Mouse (Mus musculus): ENCODE measurements at regions not wholly inside any gene's neighbourhood (a gene's known extent, or its start where the extent isn't known, plus 50 kb on each side); places are given as distances from the start of the nearest gene placed in this dataset.
"Not testable (repeated sequence)": the region's sequence is repeated elsewhere in the genome, so short reads cannot be mapped to it uniquely, and the experiment has no call there.

- Histone ChIP-seq H3K36me3 (replicated peaks in 1 of 2; ENCODE audit: control insufficient read depth in 1 of 2, insufficient read depth in 1 of 2, low read length in 1 of 2) (no peaks in the 10 kb centered on the region), H3K79me2 (replicated peaks; ENCODE audit: control insufficient read depth, extremely low read depth, insufficient read depth, poor library complexity, severe bottlenecking) (no peaks in the 10 kb centered on the region), H3K9me3 (replicated peaks; ENCODE audit: low read length) (peaks cover 2% of the 10 kb centered on the region), H3K27me3 (replicated peaks) (no peaks in the 10 kb centered on the region), H3K27ac (ENCODE audit: insufficient read depth, low read depth) (no peak overlapping the region), H3K4me3 (replicated peaks in 1 of 3; ENCODE audit: low read depth in 2 of 3, low read length in 2 of 3, poor library complexity in 1 of 3) (no peak overlapping the region), H3K9ac (ENCODE audit: insufficient read depth, low read depth) (no peak overlapping the region), H3K4me1 (ENCODE audit: control insufficient read depth in 1 of 2, insufficient read depth in 2 of 2) (no peaks in the 10 kb centered on the region), H3K4me2 (ENCODE audit: insufficient read depth, low read depth, poor library complexity, severe bottlenecking) (no peak overlapping the region)
- no peak for TF ChIP-seq JUN (IDR thresholded peaks at IDR 0.05; ENCODE audit: insufficient read depth, low read depth, low read length)
- TF ChIP-seq RAD21 (IDR thresholded peaks at IDR 0.05; ENCODE audit: low read depth, low read length), result no peak
- no peak for TF ChIP-seq USF1 (IDR thresholded peaks at IDR 0.05; ENCODE audit: low read depth, low read length)
- no peak for TF ChIP-seq NELFE (IDR thresholded peaks at IDR 0.05; ENCODE audit: low read depth, low read length)
- TF ChIP-seq USF2 (conservative IDR thresholded peaks at IDR 0.05; ENCODE audit: low read depth, low read length), result no peak
- no peak for TF ChIP-seq ZMIZ1 (IDR thresholded peaks at IDR 0.05; ENCODE audit: low read depth, low read length)
- TF ChIP-seq TBP (conservative IDR thresholded peaks at IDR 0.05; ENCODE audit: low read depth, low read length), result no peak
- no peak for TF ChIP-seq ZC3H11A (IDR thresholded peaks at IDR 0.05; ENCODE audit: low read depth, low read length)
- TF ChIP-seq CTCF (conservative IDR thresholded peaks at IDR 0.05 in 1 of 2, IDR thresholded peaks at IDR 0.05 in 1 of 2; ENCODE audit: low read depth in 2 of 2, low read length in 2 of 2), result no peak
- no peak for TF ChIP-seq CHD2 (IDR thresholded peaks at IDR 0.05; ENCODE audit: low read length)
- no peak for TF ChIP-seq MYC (IDR thresholded peaks at IDR 0.05; ENCODE audit: low read depth, low read length)
- TF ChIP-seq MXI1 (IDR thresholded peaks at IDR 0.05; ENCODE audit: low read depth, low read length), result no peak
- dilution Hi-C loops (cut with MboI; ENCODE audit: extremely low pct_ligation_motif_present, extremely low pct_unique_long_range_greater_than_20kb, low sequenced_read_pairs) (no loop called here), in situ Hi-C loops (cut with MboI; ENCODE audit: low pct_ligation_motif_present, low pct_unique_long_range_greater_than_20kb, low sequenced_read_pairs) (no loop called here)
- no peak for DNase-seq (ENCODE audit: extremely low read depth)
These were observed 770.7 kb upstream of the Grm7 start for GRCm38 (mm10) chr6:109874625-109875040.

- H3K27me3 ChIP-seq (replicated peaks); DNase-seq (ENCODE audit: extremely low read depth); dilution Hi-C loops (cut with MboI; ENCODE audit: extremely low pct_ligation_motif_present, extremely low pct_unique_long_range_greater_than_20kb, low sequenced_read_pairs); H3K9ac ChIP-seq (ENCODE audit: insufficient read depth, low read depth); in situ Hi-C loops (cut with MboI; ENCODE audit: low pct_ligation_motif_present, low pct_unique_long_range_greater_than_20kb, low sequenced_read_pairs); H3K4me3 ChIP-seq (replicated peaks in 1 of 3; ENCODE audit: low read depth in 2 of 3, low read length in 2 of 3, poor library complexity in 1 of 3); H3K27ac ChIP-seq (ENCODE audit: insufficient read depth, low read depth); H3K9me3 ChIP-seq (replicated peaks; ENCODE audit: low read length); H3K4me2 ChIP-seq (ENCODE audit: insufficient read depth, low read depth, poor library complexity, severe bottlenecking); H3K79me2 ChIP-seq (replicated peaks; ENCODE audit: control insufficient read depth, extremely low read depth, insufficient read depth, poor library complexity, severe bottlenecking); H3K36me3 ChIP-seq (replicated peaks in 1 of 2; ENCODE audit: control insufficient read depth in 1 of 2, insufficient read depth in 1 of 2, low read length in 1 of 2); H3K4me1 ChIP-seq (ENCODE audit: control insufficient read depth in 1 of 2, insufficient read depth in 2 of 2): not testable (repeated sequence)
These were observed 769.8 kb upstream of the Grm7 start for GRCm38 (mm10) chr6:109875548-109875947.

GRCm38 (mm10) chr6:109879145-109879544, 766.2 kb upstream of the Grm7 start:
- Histone ChIP-seq H3K27me3 (replicated peaks) (no peaks in the 10 kb centered on the region), H3K9ac (ENCODE audit: insufficient read depth, low read depth) (no peak overlapping the region), H3K4me2 (ENCODE audit: insufficient read depth, low read depth, poor library complexity, severe bottlenecking) (no peak overlapping the region), H3K4me3 (replicated peaks in 1 of 3; ENCODE audit: low read depth in 2 of 3, low read length in 2 of 3, poor library complexity in 1 of 3) (no peak overlapping the region), H3K36me3 (replicated peaks in 1 of 2; ENCODE audit: control insufficient read depth in 1 of 2, insufficient read depth in 1 of 2, low read length in 1 of 2) (no peaks in the 10 kb centered on the region), H3K79me2 (replicated peaks; ENCODE audit: control insufficient read depth, extremely low read depth, insufficient read depth, poor library complexity, severe bottlenecking) (no peaks in the 10 kb centered on the region), H3K9me3 (replicated peaks; ENCODE audit: low read length) (peaks cover 2% of the 10 kb centered on the region), H3K4me1 (ENCODE audit: control insufficient read depth in 1 of 2, insufficient read depth in 2 of 2) (no peaks in the 10 kb centered on the region), H3K27ac (ENCODE audit: insufficient read depth, low read depth) (no peak overlapping the region)
- TF ChIP-seq RAD21 (IDR thresholded peaks at IDR 0.05; ENCODE audit: low read depth, low read length) (no peak), BHLHE40 (IDR thresholded peaks at IDR 0.05; ENCODE audit: low read depth, low read length) (no peak), POLR2AphosphoS2 (IDR thresholded peaks at IDR 0.05; ENCODE audit: low read depth, low read length) (no peak), HCFC1 (IDR thresholded peaks at IDR 0.05; ENCODE audit: low read depth, low read length) (no peak), MAX (IDR thresholded peaks at IDR 0.05; ENCODE audit: low read length) (no peak), IRF4 (IDR thresholded peaks at IDR 0.05; ENCODE audit: low read depth, low read length) (no peak), USF1 (IDR thresholded peaks at IDR 0.05; ENCODE audit: low read depth, low read length) (no peak), MYC (IDR thresholded peaks at IDR 0.05; ENCODE audit: low read depth, low read length) (no peak), TCF12 (IDR thresholded peaks at IDR 0.05; ENCODE audit: low read depth, low read length) (no peak), UBTF (IDR thresholded peaks at IDR 0.05; ENCODE audit: low read depth, low read length) (no peak), MEF2A (IDR thresholded peaks at IDR 0.05; ENCODE audit: borderline replicate concordance, low read depth, low read length) (no peak), KAT2A (IDR thresholded peaks at IDR 0.05; ENCODE audit: insufficient replicate concordance, low read length) (no peak), SIN3A (IDR thresholded peaks at IDR 0.05; ENCODE audit: low read length) (no peak), SMC3 (IDR thresholded peaks at IDR 0.05; ENCODE audit: low read depth, low read length) (no peak), ETS1 (conservative IDR thresholded peaks at IDR 0.05; ENCODE audit: low read depth, low read length) (no peak), JUN (IDR thresholded peaks at IDR 0.05; ENCODE audit: insufficient read depth, low read depth, low read length) (no peak)
- in situ Hi-C loops (cut with MboI; ENCODE audit: low pct_ligation_motif_present, low pct_unique_long_range_greater_than_20kb, low sequenced_read_pairs) (no loop called here), dilution Hi-C loops (cut with MboI; ENCODE audit: extremely low pct_ligation_motif_present, extremely low pct_unique_long_range_greater_than_20kb, low sequenced_read_pairs) (no loop called here)
- DNase-seq (ENCODE audit: extremely low read depth), result no peak
